Mouse (Mus musculus): Measurements from ENCODE around the gene Toe1. TPM values are rescaled to one million over a fixed set of nuclear protein-coding genes. Genes with fewer than 3 reads are reported as not detected.

Gene Toe1
- polyA plus RNA-seq, 1 experiment: 15.7 TPM

- Histone ChIP-seq H3K4me1 (ENCODE audit: control insufficient read depth, insufficient read depth, low read length) (no peaks in the 10 kb centered on the region), H3K27ac (ENCODE audit: insufficient read depth, low read depth, low read length) (no peak overlapping the region), H3K4me3 (ENCODE audit: insufficient read depth, low read length) (no peak overlapping the region)
- TF ChIP-seq POLR2A (IDR thresholded peaks at IDR 0.05; ENCODE audit: borderline replicate concordance, low read depth, low read length): no peak
- no peak for TF ChIP-seq CTCF (IDR thresholded peaks at IDR 0.05; ENCODE audit: low read depth, low read length)
Observed at GRCm38 (mm10) chr4:116796442-116797110, 10.9 kb downstream of the Toe1 start.

DNA sequence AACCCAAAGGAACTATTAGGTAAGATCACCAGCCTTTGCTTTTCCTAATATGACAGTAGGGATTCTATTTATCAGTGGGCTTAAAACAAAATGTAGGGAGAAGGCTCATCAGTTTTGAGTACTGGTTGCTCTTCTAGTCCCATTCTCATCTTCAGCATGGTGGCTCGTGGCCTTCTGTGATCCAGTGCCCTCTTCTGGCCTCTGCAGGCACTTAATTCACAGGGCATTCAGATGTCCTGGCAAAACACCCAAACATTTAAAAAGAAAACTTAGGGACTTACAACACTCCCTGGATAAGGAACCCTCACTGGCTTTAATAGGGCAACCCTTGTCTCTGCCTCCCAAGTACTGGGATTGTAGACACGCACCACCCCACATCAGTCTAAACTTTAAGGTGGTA lies 13.2 kb downstream of the Toe1 start:
- Histone ChIP-seq H3K27ac (ENCODE audit: insufficient read depth, low read depth, low read length) (no peak overlapping the region), H3K4me1 (ENCODE audit: control insufficient read depth, insufficient read depth, low read length) (no peaks in the 10 kb centered on the region), H3K4me3 (ENCODE audit: insufficient read depth, low read length) (no peak overlapping the region)
- TF ChIP-seq POLR2A (IDR thresholded peaks at IDR 0.05; ENCODE audit: borderline replicate concordance, low read depth, low read length) (no peak), CTCF (IDR thresholded peaks at IDR 0.05; ENCODE audit: low read depth, low read length) (no peak)

DNA sequence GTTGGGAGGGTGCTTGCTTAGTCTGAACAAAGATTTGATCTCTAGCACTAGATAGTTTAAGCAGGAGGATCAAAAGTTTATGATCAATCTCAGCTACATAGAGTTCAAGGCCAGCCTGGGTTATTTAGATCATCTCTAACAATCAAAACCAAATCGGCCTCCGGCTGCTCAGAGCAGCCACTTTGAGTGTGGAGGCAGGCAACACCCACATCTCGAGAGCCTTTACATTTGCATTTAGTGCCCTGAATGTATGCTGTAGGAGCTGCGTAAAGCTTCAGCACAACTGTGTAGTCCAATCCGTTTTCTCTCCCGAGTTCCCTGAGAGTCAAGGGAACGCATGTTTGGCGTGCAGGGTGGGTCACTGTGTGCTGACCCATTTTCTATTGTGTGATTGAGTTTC lies 15.0 kb downstream of the Toe1 start:
- peaks cover 4% of the 10 kb centered on the region for H3K4me1 ChIP-seq (ENCODE audit: control insufficient read depth, insufficient read depth, low read length)
- no peak overlapping the region for H3K4me3 ChIP-seq (ENCODE audit: insufficient read depth, low read length)
- TF ChIP-seq CTCF (IDR thresholded peaks at IDR 0.05; ENCODE audit: low read depth, low read length) (no peak), POLR2A (IDR thresholded peaks at IDR 0.05; ENCODE audit: borderline replicate concordance, low read depth, low read length) (no peak)
- H3K27ac ChIP-seq (ENCODE audit: insufficient read depth, low read depth, low read length): no peak overlapping the region

- peak overlapping the region; percentile 15; the same call in 1 of the 2 replicates for H3K4me3 ChIP-seq (ENCODE audit: insufficient read depth, low read length)
- H3K27ac ChIP-seq (ENCODE audit: insufficient read depth, low read depth, low read length): peak overlapping the region; percentile 88
- H3K4me1 ChIP-seq (ENCODE audit: control insufficient read depth, insufficient read depth, low read length): peaks cover 9% of the 10 kb centered on the region
- TF ChIP-seq CTCF (IDR thresholded peaks at IDR 0.05; ENCODE audit: low read depth, low read length) (no peak), POLR2A (IDR thresholded peaks at IDR 0.05; ENCODE audit: borderline replicate concordance, low read depth, low read length) (no peak)
Observed at GRCm38 (mm10) chr4:116788956-116789355, 18.5 kb downstream of the Toe1 start.

- H3K4me1 ChIP-seq (ENCODE audit: control insufficient read depth, insufficient read depth, low read length): peaks cover 9% of the 10 kb centered on the region
- peak overlapping the region; percentile 88 for H3K27ac ChIP-seq (ENCODE audit: insufficient read depth, low read depth, low read length)
- peak overlapping the region; percentile 21; the same call in 1 of the 2 replicates for H3K4me3 ChIP-seq (ENCODE audit: insufficient read depth, low read length)
- no peak for TF ChIP-seq CTCF (IDR thresholded peaks at IDR 0.05; ENCODE audit: low read depth, low read length)
- TF ChIP-seq POLR2A (IDR thresholded peaks at IDR 0.05; ENCODE audit: borderline replicate concordance, low read depth, low read length): no peak
Observed at GRCm38 (mm10) chr4:116787985-116788760, 19.3 kb downstream of the Toe1 start.

DNA sequence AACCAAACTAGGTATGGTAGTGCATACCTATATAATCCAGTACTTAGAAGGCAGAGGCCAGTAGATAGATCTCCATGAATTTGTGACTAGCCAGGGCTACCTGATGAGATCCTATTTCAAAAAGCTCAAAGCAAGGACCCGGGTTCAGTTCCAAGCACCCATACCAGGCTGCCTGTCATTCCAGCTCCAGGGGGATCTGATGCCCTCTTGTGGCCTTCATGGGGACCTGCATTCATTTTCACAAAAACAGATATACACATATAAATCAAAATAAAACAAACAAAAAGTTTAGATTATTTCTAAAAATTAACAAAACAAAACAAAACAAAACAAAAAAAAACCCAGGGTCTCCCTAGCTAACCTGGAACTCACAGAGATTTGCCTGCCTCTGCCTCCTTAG lies 20.9 kb downstream of the Toe1 start:
- Histone ChIP-seq H3K4me1 (ENCODE audit: control insufficient read depth, insufficient read depth, low read length) (peaks cover 10% of the 10 kb centered on the region), H3K4me3 (ENCODE audit: insufficient read depth, low read length) (no peak overlapping the region), H3K27ac (ENCODE audit: insufficient read depth, low read depth, low read length) (no peak overlapping the region)
- TF ChIP-seq CTCF (IDR thresholded peaks at IDR 0.05; ENCODE audit: low read depth, low read length): 0 out of 2 replicates have a peak, but pooled peaks have one; percentile 13
- no peak for TF ChIP-seq POLR2A (IDR thresholded peaks at IDR 0.05; ENCODE audit: borderline replicate concordance, low read depth, low read length)

DNA sequence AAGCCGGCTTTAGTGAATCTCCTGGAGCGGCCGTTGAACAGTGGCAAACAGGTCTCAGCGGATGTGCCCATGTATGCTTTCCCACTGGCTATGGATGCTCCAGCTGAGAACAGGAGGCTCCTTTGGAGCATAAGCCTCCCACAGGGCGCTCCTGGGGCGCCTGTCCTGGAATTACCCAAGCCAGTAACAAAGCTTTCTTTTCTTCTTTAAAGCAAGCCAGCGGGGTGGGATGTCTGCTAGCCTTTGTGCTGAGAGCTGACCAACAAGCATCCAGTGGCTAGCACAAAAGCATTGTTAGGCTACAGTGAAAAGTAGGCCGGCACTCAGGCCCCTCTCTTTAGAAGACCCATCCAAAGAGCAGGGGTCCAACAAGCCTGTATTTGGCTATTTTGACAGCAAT lies 25.3 kb downstream of the Toe1 start:
- no peak overlapping the region for H3K4me3 ChIP-seq (ENCODE audit: insufficient read depth, low read length)
- H3K27ac ChIP-seq (ENCODE audit: insufficient read depth, low read depth, low read length): no peak overlapping the region
- TF ChIP-seq POLR2A (IDR thresholded peaks at IDR 0.05; ENCODE audit: borderline replicate concordance, low read depth, low read length) (no peak), CTCF (IDR thresholded peaks at IDR 0.05; ENCODE audit: low read depth, low read length) (no peak)
- peaks cover 10% of the 10 kb centered on the region for H3K4me1 ChIP-seq (ENCODE audit: control insufficient read depth, insufficient read depth, low read length)

DNA sequence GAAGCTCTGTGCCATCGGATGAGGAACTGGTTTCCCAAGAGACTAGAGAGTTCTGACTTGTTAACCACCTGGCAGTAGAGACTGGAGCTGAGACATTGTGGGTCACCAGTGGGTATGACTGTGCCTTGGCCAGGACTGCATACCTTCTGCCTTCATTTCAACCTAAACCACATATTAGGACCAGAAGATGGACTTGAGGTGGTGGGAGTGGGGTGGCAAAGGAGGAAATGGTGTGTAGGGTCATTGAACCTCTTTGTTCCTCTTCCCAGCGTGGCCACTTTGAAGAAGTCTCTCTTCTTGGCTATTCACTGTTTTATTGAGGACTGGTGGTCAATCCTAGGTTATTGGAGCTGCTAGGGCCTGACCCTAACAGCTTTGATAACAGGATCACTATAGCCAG lies 26.1 kb downstream of the Toe1 start:
- H3K4me3 ChIP-seq (ENCODE audit: insufficient read depth, low read length): no peak overlapping the region
- TF ChIP-seq POLR2A (IDR thresholded peaks at IDR 0.05; ENCODE audit: borderline replicate concordance, low read depth, low read length) (no peak), CTCF (IDR thresholded peaks at IDR 0.05; ENCODE audit: low read depth, low read length) (no peak)
- H3K27ac ChIP-seq (ENCODE audit: insufficient read depth, low read depth, low read length): no peak overlapping the region
- H3K4me1 ChIP-seq (ENCODE audit: control insufficient read depth, insufficient read depth, low read length): peaks cover 13% of the 10 kb centered on the region

GRCm38 (mm10) chr4:116780541-116780940 lies 26.9 kb downstream of the Toe1 start:
- TF ChIP-seq CTCF (IDR thresholded peaks at IDR 0.05; ENCODE audit: low read depth, low read length) (no peak), POLR2A (IDR thresholded peaks at IDR 0.05; ENCODE audit: borderline replicate concordance, low read depth, low read length) (no peak)
- no peak overlapping the region for H3K27ac ChIP-seq (ENCODE audit: insufficient read depth, low read depth, low read length)
- H3K4me1 ChIP-seq (ENCODE audit: control insufficient read depth, insufficient read depth, low read length): peaks cover 13% of the 10 kb centered on the region
- no peak overlapping the region for H3K4me3 ChIP-seq (ENCODE audit: insufficient read depth, low read length)

GRCm38 (mm10) chr4:116777079-116777478 lies 30.4 kb downstream of the Toe1 start:
- Histone ChIP-seq H3K4me1 (ENCODE audit: control insufficient read depth, insufficient read depth, low read length) (peaks cover 13% of the 10 kb centered on the region), H3K27ac (ENCODE audit: insufficient read depth, low read depth, low read length) (no peak overlapping the region), H3K4me3 (ENCODE audit: insufficient read depth, low read length) (no peak overlapping the region)
- no peak for TF ChIP-seq CTCF (IDR thresholded peaks at IDR 0.05; ENCODE audit: low read depth, low read length)
- no peak for TF ChIP-seq POLR2A (IDR thresholded peaks at IDR 0.05; ENCODE audit: borderline replicate concordance, low read depth, low read length)
